8 mouse cellular contexts compared by ENCODE assay signal in the genomic region with DNA sequence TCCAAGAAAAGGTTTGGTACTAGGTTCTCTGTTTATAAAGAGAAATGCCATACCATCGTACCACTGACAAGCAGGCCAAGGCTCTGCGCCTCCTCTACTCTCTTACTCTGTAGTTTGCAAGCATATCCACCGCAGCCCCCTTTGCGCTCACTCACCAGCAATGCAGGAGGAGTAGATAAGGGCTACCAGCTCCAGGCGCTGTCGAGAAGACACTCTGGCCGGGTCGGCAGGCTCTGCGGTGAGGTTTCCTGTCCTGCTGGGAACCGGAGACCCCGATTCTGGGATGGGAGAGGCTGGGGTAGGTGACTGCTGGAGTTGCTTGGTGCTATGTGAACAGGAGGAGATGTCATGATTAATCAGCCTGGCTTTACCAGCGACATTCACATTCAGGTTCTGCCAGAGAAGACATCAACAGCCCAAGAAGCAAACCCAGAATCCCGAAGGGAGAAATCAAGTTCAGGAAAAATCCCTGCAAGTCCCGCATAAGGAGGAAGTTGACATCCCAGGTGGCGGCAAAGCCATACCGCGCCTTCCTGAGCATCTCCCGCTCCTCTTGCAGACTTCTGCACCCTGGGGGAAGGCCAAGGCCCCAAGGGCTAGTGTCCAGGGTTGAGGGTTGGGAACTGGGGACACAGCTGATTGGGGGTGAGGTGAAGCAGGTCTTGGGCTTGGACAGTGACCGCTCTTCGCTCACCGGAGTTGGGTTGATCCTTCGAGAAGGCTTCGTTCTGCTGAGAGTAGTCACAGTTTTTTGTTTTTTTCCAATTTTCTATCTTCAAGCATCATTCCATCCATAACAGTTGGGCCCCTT.
DNase-seq lines count a peak whose midpoint lies in the region; ATAC-seq and TF ChIP-seq lines count a peak whose summit lies in the region.

No protein-coding gene starts in this region.

- peak overlapping the region; percentile 83 for H3K4me2 ChIP-seq in heart, embryonic 15.5 days

- no peaks in the 10 kb centered on the region for H3K27me3 ChIP-seq in testis, adult 2 months (ENCODE audit: control insufficient read depth, insufficient read depth, low read length)
- H3K27me3 ChIP-seq in heart, embryonic 15.5 days, result no peaks in the 10 kb centered on the region
- no peaks in the 10 kb centered on the region for H3K27me3 ChIP-seq in liver, adult 2 months (ENCODE audit: control insufficient read depth, insufficient read depth, low read length)

- peak; percentile 20 for DNase-seq in adrenal gland, adult 2 months
- no peak for DNase-seq in adrenal gland, adult 18-20 months (ENCODE audit: low spot score in 2 of 2)
- no peak for DNase-seq in testis, postnatal 14 days (ENCODE audit: low spot score)
- no peak for DNase-seq in liver, adult 2 months (ENCODE audit: extremely low read depth, low read depth, low spot score)
- DNase-seq in retina, postnatal 1 day, result peak; percentile 15
- DNase-seq in T-cell, adult 2 months (ENCODE audit: low spot score), result no peak

- WGBS in heart, embryonic 15.5 days, result 2% methylated on average over 23 of the region's 23 CpGs
- 55% methylated on average over 23 of the region's 23 CpGs for WGBS in liver, adult 2 months

- no peaks in the 10 kb centered on the region for H3K9me3 ChIP-seq in heart, embryonic 15.5 days (replicated peaks)

- H3K4me3 ChIP-seq in testis, adult 2 months (ENCODE audit: control insufficient read depth, low read depth, low read length), result peak overlapping the region; percentile 91
- H3K4me3 ChIP-seq in heart, embryonic 15.5 days, result peak overlapping the region; percentile 82
- peak overlapping the region; percentile 89 for H3K4me3 ChIP-seq in liver, adult 2 months (ENCODE audit: insufficient read depth, low read depth, low read length)

- no peak for TF ChIP-seq POLR2A in testis, adult 2 months (IDR thresholded peaks at IDR 0.05; ENCODE audit: control insufficient read depth, low read depth, low read length)
- no peak for TF ChIP-seq POLR2A in liver, adult 2 months (IDR thresholded peaks at IDR 0.05; ENCODE audit: extremely low read depth, insufficient read depth, low read length)

- H3K79me2 ChIP-seq in liver, adult 2 months (ENCODE audit: control insufficient read depth, insufficient read depth, low read length), result no peaks in the 10 kb centered on the region; the same call in 1 of the 2 replicates

- peak overlapping the region; percentile 93 for H3K27ac ChIP-seq in testis, adult 2 months (ENCODE audit: control insufficient read depth, insufficient read depth, low read depth, low read length)
- H3K27ac ChIP-seq in heart, embryonic 15.5 days, result peak overlapping the region; percentile 97; the same call in 1 of the 2 replicates
- no peak overlapping the region for H3K27ac ChIP-seq in liver, adult 2 months (replicated peaks; ENCODE audit: insufficient read depth, low read depth, low read length)

- no peak for ATAC-seq in heart, embryonic 15.5 days (replicated peaks; ENCODE audit: insufficient number of reproducible peaks, insufficient read depth, low FRiP score, low read depth)

- H3K36me3 ChIP-seq in testis, adult 2 months (ENCODE audit: control insufficient read depth, insufficient read depth, low read length), result peaks cover 1% of the 10 kb centered on the region
- peaks cover 38% of the 10 kb centered on the region for H3K36me3 ChIP-seq in heart, embryonic 15.5 days
- H3K36me3 ChIP-seq in liver, adult 2 months (ENCODE audit: control insufficient read depth, insufficient read depth, low read length), result peaks cover 27% of the 10 kb centered on the region

- peak overlapping the region; percentile 85 for H3K9ac ChIP-seq in heart, embryonic 15.5 days
- H3K9ac ChIP-seq in liver, adult 2 months (ENCODE audit: low read depth, low read length), result peak overlapping the region; percentile 87; the same call in 1 of the 2 replicates

- H3K4me1 ChIP-seq in testis, adult 2 months (ENCODE audit: control insufficient read depth, insufficient read depth, low read length), result peaks cover 10% of the 10 kb centered on the region
- H3K4me1 ChIP-seq in heart, embryonic 15.5 days (replicated peaks), result peaks cover 31% of the 10 kb centered on the region
- H3K4me1 ChIP-seq in liver, adult 2 months (ENCODE audit: control insufficient read depth, insufficient read depth, low read length), result peaks cover 7% of the 10 kb centered on the region

- no peak for TF ChIP-seq CTCF in testis, adult 2 months (IDR thresholded peaks at IDR 0.05; ENCODE audit: control insufficient read depth, insufficient read depth, insufficient replicate concordance, low read depth, low read length)
- no peak for TF ChIP-seq CTCF in liver, adult 2 months (IDR thresholded peaks at IDR 0.05; ENCODE audit: low read depth, low read length)

Comparison
In these comparisons a context has a peak if more than half of its experiments do, and no peak if none do; other contexts are left out.
1. DNase-seq: peak in adrenal gland, adult 2 months (single experiment) and retina, postnatal 1 day (single experiment); none in adrenal gland, adult 18-20 months (0 of 2), testis, postnatal 14 days (single experiment), liver, adult 2 months (single experiment) and T-cell, adult 2 months (single experiment).
2. Peak in every context shown above with its lines, with median percentiles within 50 percentile points of each other: H3K4me3 ChIP-seq.